Mouse (Mus musculus) myocyte (in vitro differentiated cells): Measurements from ENCODE around the gene Tmem144.

Experiments
- MYOG ChIP-seq, 3 experiments: IDR thresholded peaks; one replicate each; pipeline ENCODE4 v1.6.1; 2011; ENCODE audit warnings: control low read depth in 2 of 3, low read depth in 2 of 3, mild to moderate bottlenecking in 2 of 3; ENCODE audit not compliant: insufficient read length in 2 of 3, control insufficient read depth in 1 of 3, insufficient read depth in 1 of 3
- POLR2A ChIP-seq: IDR thresholded peaks from one replicate; pipeline ENCODE4 v1.6.1; 2011; ENCODE audit warnings: low read depth, mild to moderate bottlenecking, control low read depth, moderate library complexity; ENCODE audit not compliant: insufficient read length

GRCm38 (mm10) chr3:79900502-79900901 lies 47.9 kb upstream of the Tmem144 start:
- TF ChIP-seq POLR2A: no peak
- no peak for TF ChIP-seq MYOG (IDR thresholded peaks at IDR 0.05; ENCODE audit: control insufficient read depth in 1 of 3, insufficient read depth in 1 of 3, insufficient read length in 2 of 3, low read depth in 2 of 3)
